Mouse (Mus musculus): ENCODE results near the gene N6amt1. TPM values are rescaled to one million over a fixed set of nuclear protein-coding genes. Genes with fewer than 3 reads are reported as not detected.

The N6amt1 gene
- polyA plus RNA-seq (2014; fragmentation: Illumina TruSeq; extraction: RNeasy Lipid Tissue Mini Kit (QIAGEN cat#74804); ENCODE audit: low read depth, low replicate concordance) = 36.8 TPM

GRCm38 (mm10) chr16:87354075-87354583 lies at the start of gene N6amt1:
N6amt1 (plus strand) TSS chr16:87354185.

Other genes starting within 250 kb of the N6amt1 start
- gene Ltn1, start 78.4 kb downstream of the N6amt1 start, polyA plus RNA-seq (2014; fragmentation: Illumina TruSeq; extraction: RNeasy Lipid Tissue Mini Kit (QIAGEN cat#74804); ENCODE audit: low read depth, low replicate concordance) = 53.9 TPM
- 6.3 TPM for gene Rwdd2b, start 86.4 kb downstream of the N6amt1 start, polyA plus RNA-seq (2014; fragmentation: Illumina TruSeq; extraction: RNeasy Lipid Tissue Mini Kit (QIAGEN cat#74804); ENCODE audit: low read depth, low replicate concordance)
- 169 TPM for gene Usp16, start 100.5 kb downstream of the N6amt1 start, polyA plus RNA-seq (2014; fragmentation: Illumina TruSeq; extraction: RNeasy Lipid Tissue Mini Kit (QIAGEN cat#74804); ENCODE audit: low read depth, low replicate concordance)
- gene Cct8, start 141.7 kb downstream of the N6amt1 start, polyA plus RNA-seq (2014; fragmentation: Illumina TruSeq; extraction: RNeasy Lipid Tissue Mini Kit (QIAGEN cat#74804); ENCODE audit: low read depth, low replicate concordance) = 454 TPM
- 4.0 TPM for gene Map3k7cl, start 199.1 kb downstream of the N6amt1 start, polyA plus RNA-seq (2014; fragmentation: Illumina TruSeq; extraction: RNeasy Lipid Tissue Mini Kit (QIAGEN cat#74804); ENCODE audit: low read depth, low replicate concordance)

All from adrenal gland, adult 10 weeks (tissue).